Mouse (Mus musculus): ENCODE measurements around the gene Fam107b.
"Not testable (repeated sequence)": the region's sequence is repeated elsewhere in the genome, so short reads cannot be mapped to it uniquely, and the experiment has no call there.

Gene Fam107b

GRCm38 (mm10) chr2:3713682-3714361 lies 143.5 kb downstream of the Fam107b start:
- no peak for DNase-seq

- no peak for DNase-seq
Measured at GRCm38 (mm10) chr2:3714511-3714910, 144.2 kb downstream of the Fam107b start.

GRCm38 (mm10) chr2:3715424-3715823 lies 145.1 kb downstream of the Fam107b start:
- no peak for DNase-seq

GRCm38 (mm10) chr2:3717268-3717667 lies 147.0 kb downstream of the Fam107b start:
- DNase-seq, result no peak

- no peak for DNase-seq
Measured at GRCm38 (mm10) chr2:3717847-3718246, 147.6 kb downstream of the Fam107b start.

- not testable (repeated sequence) for DNase-seq
Measured at GRCm38 (mm10) chr2:3719436-3720121, 149.3 kb downstream of the Fam107b start.

- DNase-seq, result no peak
Measured at GRCm38 (mm10) chr2:3721107-3721506, 150.8 kb downstream of the Fam107b start.

- no peak for DNase-seq
Measured at GRCm38 (mm10) chr2:3721974-3722373, 151.7 kb downstream of the Fam107b start.

GRCm38 (mm10) chr2:3723391-3724106 lies 153.3 kb downstream of the Fam107b start:
- DNase-seq, result no peak

- no peak for DNase-seq
Measured at GRCm38 (mm10) chr2:3726501-3727078, 156.3 kb downstream of the Fam107b start.

GRCm38 (mm10) chr2:3727225-3727930 lies 157.1 kb downstream of the Fam107b start:
- DNase-seq, result no peak

GRCm38 (mm10) chr2:3728090-3728489 lies 157.8 kb downstream of the Fam107b start:
- no peak for DNase-seq

- DNase-seq, result no peak
Measured at GRCm38 (mm10) chr2:3729586-3729985, 159.3 kb downstream of the Fam107b start.

- no peak for DNase-seq
Measured at GRCm38 (mm10) chr2:3730744-3731143, 160.5 kb downstream of the Fam107b start.

GRCm38 (mm10) chr2:3731316-3732015 lies 161.2 kb downstream of the Fam107b start:
- no peak for DNase-seq

- DNase-seq, result no peak
Measured at GRCm38 (mm10) chr2:3737917-3738694, 167.8 kb downstream of the Fam107b start.

- no peak for DNase-seq
Measured at GRCm38 (mm10) chr2:3738734-3739133, 168.4 kb downstream of the Fam107b start.

- DNase-seq, result no peak
Measured at GRCm38 (mm10) chr2:3739351-3739961, 169.2 kb downstream of the Fam107b start.

- no peak for DNase-seq
Measured at GRCm38 (mm10) chr2:3740256-3740655, 170.0 kb downstream of the Fam107b start.

- no peak for DNase-seq
Measured at GRCm38 (mm10) chr2:3740670-3741069, 170.4 kb downstream of the Fam107b start.

- DNase-seq, result no peak
Measured at GRCm38 (mm10) chr2:3742519-3742918, 172.2 kb downstream of the Fam107b start.
